Mouse (Mus musculus): Measurements from ENCODE around the gene Gm45618. TPM values are rescaled to one million over a fixed set of nuclear protein-coding genes. Genes with fewer than 3 reads are reported as not detected.
A peak's percentile ranks its signal among the peaks of the same experiment; 100 is the strongest.
"Not testable (repeated sequence)": the region's sequence is repeated elsewhere in the genome, so short reads cannot be mapped to it uniquely, and the experiment has no call there.

Gm45618 gene
- polyA plus RNA-seq, 1 experiment = not detected

DNA sequence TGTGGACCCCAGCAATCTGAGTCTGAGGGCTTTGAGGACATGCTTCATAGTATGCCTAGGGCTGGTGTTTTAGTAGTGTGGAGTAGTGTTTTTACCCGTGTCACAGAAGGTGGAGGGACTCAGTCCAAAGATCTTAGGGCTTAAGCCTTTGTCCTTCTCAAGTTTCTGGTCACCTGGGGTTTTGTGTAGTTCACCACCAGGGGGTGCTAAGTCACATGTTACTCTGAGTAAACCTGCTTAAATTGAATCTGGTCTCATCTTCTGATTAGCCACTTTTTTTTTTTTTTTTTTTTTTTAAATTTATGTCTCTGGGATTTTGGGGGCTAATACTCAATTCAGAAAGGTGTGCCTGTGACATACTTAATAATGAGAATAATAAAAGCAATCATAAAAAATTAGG lies 25.5 kb upstream of the Gm45618 start:
- Histone ChIP-seq H3K4me3 (ENCODE audit: extremely low read depth, insufficient read depth, insufficient read length) (no peak overlapping the region), H3K36me3 (ENCODE audit: control insufficient read depth, insufficient read depth, low read length) (no peaks in the 10 kb centered on the region), H3K27ac (ENCODE audit: insufficient read depth, low read length) (no peak overlapping the region), H3K27me3 (ENCODE audit: control insufficient read depth, insufficient read depth, low read length) (no peaks in the 10 kb centered on the region), H3K4me1 (ENCODE audit: control insufficient read depth, insufficient read depth, insufficient read length) (no peaks in the 10 kb centered on the region)
- TF ChIP-seq POLR2A (IDR thresholded peaks at IDR 0.05; ENCODE audit: low read depth, low read length) (no peak), CTCF (IDR thresholded peaks at IDR 0.05; ENCODE audit: extremely low read depth, insufficient read depth, insufficient read length, insufficient replicate concordance) (no peak)
- 10% methylated on average over 1 of the region's 1 CpGs for WGBS
- peak; percentile 4 to 7 for DNase-seq (ENCODE audit: low read depth in 1 of 2, low spot score in 2 of 2)

DNA sequence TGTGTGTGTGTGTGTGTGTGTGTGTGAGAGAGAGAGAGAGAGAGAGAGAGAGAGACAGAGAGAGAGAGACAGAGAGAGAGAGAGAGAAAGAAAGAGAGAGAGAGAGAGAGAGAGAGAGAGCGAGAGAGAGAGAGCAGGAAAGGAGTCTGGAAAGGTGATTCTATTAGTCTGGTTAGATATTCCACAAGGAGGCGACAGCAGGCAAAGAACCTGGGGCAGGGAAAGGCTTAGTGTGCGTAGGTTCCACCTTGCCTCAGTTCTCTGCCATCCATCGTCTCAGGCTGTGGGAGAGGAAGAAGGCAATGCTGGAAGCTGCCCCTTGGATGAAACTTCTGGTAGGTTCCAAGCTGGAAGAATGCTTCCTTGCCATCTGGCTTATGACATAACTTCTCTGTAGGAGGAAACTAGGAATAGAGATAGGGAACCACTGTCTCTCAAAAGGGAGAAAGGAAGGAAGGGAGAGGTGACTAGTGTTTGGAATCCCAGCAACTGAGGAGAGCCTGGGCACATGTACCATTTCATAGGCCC lies 24.9 kb upstream of the Gm45618 start:
- no peaks in the 10 kb centered on the region for H3K36me3 ChIP-seq (ENCODE audit: control insufficient read depth, insufficient read depth, low read length)
- no peak for TF ChIP-seq CTCF (IDR thresholded peaks at IDR 0.05; ENCODE audit: extremely low read depth, insufficient read depth, insufficient read length, insufficient replicate concordance)
- H3K4me1 ChIP-seq (ENCODE audit: control insufficient read depth, insufficient read depth, insufficient read length) = no peaks in the 10 kb centered on the region
- 83% methylated on average over 4 of the region's 4 CpGs for WGBS
- no peak overlapping the region for H3K4me3 ChIP-seq (ENCODE audit: extremely low read depth, insufficient read depth, insufficient read length)
- H3K27ac ChIP-seq (ENCODE audit: insufficient read depth, low read length) = no peak overlapping the region
- DNase-seq (ENCODE audit: low read depth in 1 of 2, low spot score in 2 of 2) = no peak
- no peaks in the 10 kb centered on the region for H3K27me3 ChIP-seq (ENCODE audit: control insufficient read depth, insufficient read depth, low read length)

DNA sequence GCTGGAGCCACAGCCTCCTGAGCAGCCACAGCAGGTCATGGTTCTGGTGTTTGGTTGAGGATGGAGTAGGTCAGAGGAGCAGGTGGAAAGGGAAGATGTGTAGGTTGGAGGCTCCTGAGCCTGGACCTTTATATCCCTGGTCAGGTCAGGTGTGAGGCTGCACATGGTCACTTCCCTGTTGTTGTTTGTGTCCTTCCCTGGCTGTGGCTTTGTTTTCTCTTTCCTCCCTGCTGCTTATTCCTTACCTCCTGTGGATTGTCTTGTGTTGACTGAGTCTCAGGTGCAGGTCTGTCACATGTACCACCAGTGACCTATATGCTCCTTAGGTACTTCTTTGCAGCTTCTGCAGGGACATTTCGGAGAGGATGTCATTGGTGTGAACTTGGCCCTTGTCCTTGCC lies 24.0 kb upstream of the Gm45618 start, which contains the start of gene Gm45337:
Gm45337 (minus strand) TSS at position 101 of the 400 bp plus-strand sequence.
- Histone ChIP-seq H3K4me3 (ENCODE audit: extremely low read depth, insufficient read depth, insufficient read length) (no peak within 1 kb of the TSS), H3K27ac (ENCODE audit: insufficient read depth, low read length) (no peak within 1 kb of the TSS), H3K4me1 (ENCODE audit: control insufficient read depth, insufficient read depth, insufficient read length) (no peaks in the 10 kb centered on the region), H3K36me3 (ENCODE audit: control insufficient read depth, insufficient read depth, low read length) (no peaks in the 10 kb centered on the region), H3K27me3 (ENCODE audit: control insufficient read depth, insufficient read depth, low read length) (no peaks in the 10 kb centered on the region)
- TF ChIP-seq POLR2A (IDR thresholded peaks at IDR 0.05; ENCODE audit: low read depth, low read length) (no peak), CTCF (IDR thresholded peaks at IDR 0.05; ENCODE audit: extremely low read depth, insufficient read depth, insufficient read length, insufficient replicate concordance) (no peak)
- DNase-seq (ENCODE audit: low read depth in 1 of 2, low spot score in 2 of 2) = no peak
- WGBS = 86% methylated on average over 1 of the region's 1 CpGs

DNA sequence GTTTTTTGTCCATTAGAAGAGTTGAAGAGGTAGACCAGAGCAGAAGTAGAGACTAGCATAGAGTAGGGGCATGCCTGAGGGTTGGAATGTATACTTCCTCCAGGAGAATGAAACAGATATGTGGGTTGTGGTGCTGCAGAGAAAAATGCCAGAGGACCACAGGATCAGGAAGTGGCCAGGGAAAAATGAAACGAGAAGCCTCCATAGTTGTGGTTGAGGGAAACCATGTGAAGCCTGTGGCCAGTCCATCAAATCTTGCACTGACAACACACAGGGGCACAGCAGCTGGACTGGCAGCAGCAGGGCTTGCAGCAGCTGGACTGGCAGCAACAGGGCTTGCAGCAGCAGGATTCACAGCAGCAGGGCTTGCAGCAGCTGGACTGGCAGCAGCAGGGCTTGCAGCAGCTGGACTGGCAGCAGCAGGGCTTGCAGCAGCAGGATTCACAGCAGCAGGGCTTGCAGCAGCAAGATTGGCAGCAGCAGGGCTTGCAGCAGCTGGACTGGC lies 23.0 kb upstream of the Gm45618 start:
- not testable (repeated sequence) for H3K36me3 ChIP-seq (ENCODE audit: control insufficient read depth, insufficient read depth, low read length); H3K27ac ChIP-seq (ENCODE audit: insufficient read depth, low read length); H3K4me1 ChIP-seq (ENCODE audit: control insufficient read depth, insufficient read depth, insufficient read length); H3K4me3 ChIP-seq (ENCODE audit: extremely low read depth, insufficient read depth, insufficient read length); H3K27me3 ChIP-seq (ENCODE audit: control insufficient read depth, insufficient read depth, low read length); DNase-seq (ENCODE audit: low read depth in 1 of 2, low spot score in 2 of 2)
- 0% methylated on average over 1 of the region's 1 CpGs for WGBS

DNA sequence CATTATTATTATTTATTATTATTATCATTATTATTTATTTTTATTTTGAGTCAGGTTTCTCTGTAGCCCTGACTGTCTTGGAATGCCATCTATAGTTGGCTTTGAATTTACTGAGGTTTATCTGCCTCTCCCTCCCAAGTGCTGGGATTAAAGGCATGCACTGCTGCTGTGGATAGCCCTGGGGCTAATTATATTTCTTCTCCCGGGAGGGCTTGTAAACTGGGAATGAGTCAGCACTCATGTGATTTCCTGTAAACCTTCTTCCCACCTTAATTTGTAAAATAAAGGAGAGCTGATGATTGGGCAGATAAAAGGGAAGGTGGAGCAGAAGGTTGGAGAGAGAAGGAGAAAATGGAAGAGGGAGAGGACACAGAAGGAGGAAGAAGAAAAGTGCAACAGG lies 20.2 kb upstream of the Gm45618 start:
- no peaks in the 10 kb centered on the region for H3K4me1 ChIP-seq (ENCODE audit: control insufficient read depth, insufficient read depth, insufficient read length)
- TF ChIP-seq POLR2A (IDR thresholded peaks at IDR 0.05; ENCODE audit: low read depth, low read length) (no peak), CTCF (IDR thresholded peaks at IDR 0.05; ENCODE audit: extremely low read depth, insufficient read depth, insufficient read length, insufficient replicate concordance) (no peak)
- no peak overlapping the region for H3K4me3 ChIP-seq (ENCODE audit: extremely low read depth, insufficient read depth, insufficient read length)
- no peak for DNase-seq (ENCODE audit: low read depth in 1 of 2, low spot score in 2 of 2)
- H3K27me3 ChIP-seq (ENCODE audit: control insufficient read depth, insufficient read depth, low read length) = no peaks in the 10 kb centered on the region
- H3K36me3 ChIP-seq (ENCODE audit: control insufficient read depth, insufficient read depth, low read length) = no peaks in the 10 kb centered on the region
- no peak overlapping the region for H3K27ac ChIP-seq (ENCODE audit: insufficient read depth, low read length)
- WGBS = 11% methylated on average over 1 of the region's 1 CpGs

DNA sequence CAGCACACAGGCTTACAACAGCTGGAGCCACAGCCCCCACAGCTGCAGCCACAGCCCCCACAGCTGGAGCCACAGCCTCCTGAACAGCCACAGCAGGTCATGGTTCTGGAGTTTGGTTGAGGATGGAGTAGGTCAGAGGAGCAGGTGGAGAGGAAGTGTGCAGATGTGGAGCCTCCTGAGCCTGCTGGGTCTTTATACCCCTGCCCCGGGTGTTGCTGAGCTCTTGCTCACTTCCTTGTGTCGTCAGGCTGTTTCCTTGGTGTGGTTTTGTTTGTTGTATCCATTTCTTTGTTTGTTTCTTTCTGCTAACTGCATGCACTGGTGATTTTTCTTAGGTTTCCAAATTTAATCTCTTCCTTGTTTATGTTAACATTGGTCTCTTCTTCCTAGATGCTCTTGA lies 15.4 kb upstream of the Gm45618 start, which contains the start of gene Gm39115:
Gm39115 (minus strand) TSS at position 101 of the 400 bp plus-strand sequence.
- not testable (repeated sequence) for H3K4me3 ChIP-seq (ENCODE audit: extremely low read depth, insufficient read depth, insufficient read length); H3K27ac ChIP-seq (ENCODE audit: insufficient read depth, low read length); H3K36me3 ChIP-seq (ENCODE audit: control insufficient read depth, insufficient read depth, low read length); DNase-seq (ENCODE audit: low read depth in 1 of 2, low spot score in 2 of 2); H3K27me3 ChIP-seq (ENCODE audit: control insufficient read depth, insufficient read depth, low read length); H3K4me1 ChIP-seq (ENCODE audit: control insufficient read depth, insufficient read depth, insufficient read length)
- 2% methylated on average over 2 of the region's 2 CpGs for WGBS

DNA sequence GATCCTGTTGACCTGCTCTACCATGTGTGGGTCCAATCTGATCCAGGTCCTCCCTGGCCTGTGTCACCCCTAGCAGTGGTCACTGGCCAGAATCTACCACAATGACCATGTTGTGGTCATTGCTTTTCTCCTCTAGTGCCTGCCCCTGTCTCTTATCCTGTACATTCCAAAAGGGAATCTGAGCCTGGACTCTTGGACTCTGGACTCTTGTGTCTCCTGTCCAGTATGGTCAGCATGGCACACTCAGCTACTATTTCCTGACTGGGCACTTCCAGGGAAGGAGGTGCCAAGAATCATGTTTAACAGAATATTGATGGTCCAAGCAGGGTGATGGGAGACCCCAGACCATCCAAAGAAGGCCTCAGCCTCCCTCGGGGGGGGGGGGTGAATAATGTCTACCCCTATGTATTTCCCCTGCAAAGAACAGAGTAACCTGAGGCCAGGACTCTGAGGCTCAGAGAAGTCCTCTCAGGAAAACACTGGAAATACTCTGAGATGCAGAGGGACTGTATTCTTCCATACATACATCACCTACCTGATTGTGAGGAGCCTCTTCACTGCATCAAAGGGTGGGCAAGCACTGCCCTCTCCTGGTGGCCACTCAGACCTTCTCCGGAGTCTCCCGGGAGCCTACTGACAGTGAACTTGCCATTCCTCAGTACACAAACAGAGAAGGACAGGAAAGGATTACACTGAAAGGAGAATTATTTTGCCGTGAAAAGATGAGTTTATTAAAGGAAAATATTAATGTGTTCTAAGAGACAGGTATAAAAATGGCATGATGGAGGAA lies 13.9 kb upstream of the Gm45618 start:
- no peaks in the 10 kb centered on the region for H3K4me1 ChIP-seq (ENCODE audit: control insufficient read depth, insufficient read depth, insufficient read length)
- H3K27ac ChIP-seq (ENCODE audit: insufficient read depth, low read length) = no peak overlapping the region
- TF ChIP-seq CTCF (IDR thresholded peaks at IDR 0.05; ENCODE audit: extremely low read depth, insufficient read depth, insufficient read length, insufficient replicate concordance) (no peak), POLR2A (IDR thresholded peaks at IDR 0.05; ENCODE audit: low read depth, low read length) (no peak)
- WGBS = 58% methylated on average over 4 of the region's 4 CpGs
- no peak overlapping the region for H3K4me3 ChIP-seq (ENCODE audit: extremely low read depth, insufficient read depth, insufficient read length)
- H3K27me3 ChIP-seq (ENCODE audit: control insufficient read depth, insufficient read depth, low read length) = no peaks in the 10 kb centered on the region
- no peaks in the 10 kb centered on the region for H3K36me3 ChIP-seq (ENCODE audit: control insufficient read depth, insufficient read depth, low read length)
- DNase-seq (ENCODE audit: low read depth in 1 of 2, low spot score in 2 of 2) = no peak
